Mouse (Mus musculus): ENCODE data around the gene Gosr2. TPM values are rescaled to one million over a fixed set of nuclear protein-coding genes. Genes with fewer than 3 reads are reported as not detected.
"Not testable (repeated sequence)": the region's sequence is repeated elsewhere in the genome, so short reads cannot be mapped to it uniquely, and the experiment has no call there.

Gosr2 gene
- polyA plus RNA-seq, 1 experiment from 2014 or later = 95.6 TPM

GRCm38 (mm10) chr11:103696851-103697564, 690 bp downstream of the Gosr2 start:
- ATAC-seq = no peak; the same call in 1 of the 2 replicates
- Histone ChIP-seq H3K36me3 (ENCODE audit: control insufficient read depth, insufficient read depth, low read length) (no peaks in the 10 kb centered on the region), H3K9ac (ENCODE audit: low read depth, low read length) (peak overlapping the region; percentile 88), H3K9me3 (ENCODE audit: control insufficient read depth, low read length) (no peaks in the 10 kb centered on the region), H3K27ac (ENCODE audit: low read depth, low read length) (peak overlapping the region; percentile 98), H3K4me1 (ENCODE audit: control insufficient read depth, insufficient read depth, low read depth, low read length) (peaks cover 7% of the 10 kb centered on the region), H3K27me3 (replicated peaks; ENCODE audit: control insufficient read depth, insufficient read depth, low read length) (no peaks in the 10 kb centered on the region), H3K4me3 (ENCODE audit: low read length) (peak overlapping the region; percentile 81), H3K4me2 (ENCODE audit: low read length) (peak overlapping the region; percentile 67)
- under 1% methylated on average over 17 of the region's 18 CpGs for WGBS

- H3K27ac ChIP-seq (ENCODE audit: low read depth, low read length) = no peak overlapping the region
- no peak for ATAC-seq
- WGBS = 54% methylated on average over 1 of the region's 1 CpGs
- H3K9ac ChIP-seq (ENCODE audit: low read depth, low read length) = no peak overlapping the region
- no peak overlapping the region for H3K4me3 ChIP-seq (ENCODE audit: low read length)
- peaks cover 3% of the 10 kb centered on the region for H3K4me1 ChIP-seq (ENCODE audit: control insufficient read depth, insufficient read depth, low read depth, low read length)
- no peak overlapping the region for H3K4me2 ChIP-seq (ENCODE audit: low read length)
- no peaks in the 10 kb centered on the region for H3K9me3 ChIP-seq (ENCODE audit: control insufficient read depth, low read length)
- no peaks in the 10 kb centered on the region for H3K36me3 ChIP-seq (ENCODE audit: control insufficient read depth, insufficient read depth, low read length)
- H3K27me3 ChIP-seq (replicated peaks; ENCODE audit: control insufficient read depth, insufficient read depth, low read length) = no peaks in the 10 kb centered on the region
Observed at GRCm38 (mm10) chr11:103693241-103693640, 4.5 kb downstream of the Gosr2 start.

GRCm38 (mm10) chr11:103691036-103691435, 6.7 kb downstream of the Gosr2 start:
- Histone ChIP-seq H3K4me3 (ENCODE audit: low read length) (no peak overlapping the region), H3K4me1 (ENCODE audit: control insufficient read depth, insufficient read depth, low read depth, low read length) (no peaks in the 10 kb centered on the region; the same call in 1 of the 2 replicates), H3K36me3 (ENCODE audit: control insufficient read depth, insufficient read depth, low read length) (peaks cover 10% of the 10 kb centered on the region; the same call in 1 of the 2 replicates), H3K27ac (ENCODE audit: low read depth, low read length) (no peak overlapping the region), H3K4me2 (ENCODE audit: low read length) (no peak overlapping the region), H3K9ac (ENCODE audit: low read depth, low read length) (no peak overlapping the region), H3K9me3 (ENCODE audit: control insufficient read depth, low read length) (no peaks in the 10 kb centered on the region), H3K27me3 (replicated peaks; ENCODE audit: control insufficient read depth, insufficient read depth, low read length) (no peaks in the 10 kb centered on the region)
- 82% methylated on average over 1 of the region's 1 CpGs for WGBS
- no peak for ATAC-seq

GRCm38 (mm10) chr11:103688980-103689378, 8.7 kb downstream of the Gosr2 start:
- 31% methylated on average over 3 of the region's 3 CpGs for WGBS
- no peak for ATAC-seq
- H3K27ac ChIP-seq (ENCODE audit: low read depth, low read length) = no peak overlapping the region
- H3K9me3 ChIP-seq (ENCODE audit: control insufficient read depth, low read length) = no peaks in the 10 kb centered on the region
- H3K4me1 ChIP-seq (ENCODE audit: control insufficient read depth, insufficient read depth, low read depth, low read length) = no peaks in the 10 kb centered on the region; the same call in 1 of the 2 replicates
- H3K4me2 ChIP-seq (ENCODE audit: low read length) = no peak overlapping the region
- H3K36me3 ChIP-seq (ENCODE audit: control insufficient read depth, insufficient read depth, low read length) = peaks cover 26% of the 10 kb centered on the region
- no peak overlapping the region for H3K9ac ChIP-seq (ENCODE audit: low read depth, low read length)
- H3K27me3 ChIP-seq (replicated peaks; ENCODE audit: control insufficient read depth, insufficient read depth, low read length) = no peaks in the 10 kb centered on the region
- H3K4me3 ChIP-seq (ENCODE audit: low read length) = no peak overlapping the region

GRCm38 (mm10) chr11:103688271-103688979, 9.3 kb downstream of the Gosr2 start:
- no peak overlapping the region for H3K9ac ChIP-seq (ENCODE audit: low read depth, low read length)
- H3K4me3 ChIP-seq (ENCODE audit: low read length) = no peak overlapping the region
- no peak overlapping the region for H3K27ac ChIP-seq (ENCODE audit: low read depth, low read length)
- H3K4me2 ChIP-seq (ENCODE audit: low read length) = no peak overlapping the region
- no peaks in the 10 kb centered on the region for H3K27me3 ChIP-seq (replicated peaks; ENCODE audit: control insufficient read depth, insufficient read depth, low read length)
- ATAC-seq = no peak
- WGBS = 64% methylated on average over 6 of the region's 6 CpGs
- H3K9me3 ChIP-seq (ENCODE audit: control insufficient read depth, low read length) = no peaks in the 10 kb centered on the region
- H3K4me1 ChIP-seq (ENCODE audit: control insufficient read depth, insufficient read depth, low read depth, low read length) = no peaks in the 10 kb centered on the region; the same call in 1 of the 2 replicates
- peaks cover 29% of the 10 kb centered on the region for H3K36me3 ChIP-seq (ENCODE audit: control insufficient read depth, insufficient read depth, low read length)

- Histone ChIP-seq H3K9ac (ENCODE audit: low read depth, low read length) (no peak overlapping the region), H3K36me3 (ENCODE audit: control insufficient read depth, insufficient read depth, low read length) (peaks cover 41% of the 10 kb centered on the region)
Observed at GRCm38 (mm10) chr11:103686706-103687105, 11.0 kb downstream of the Gosr2 start.

GRCm38 (mm10) chr11:103685261-103685736, 12.4 kb downstream of the Gosr2 start:
- H3K27ac ChIP-seq (ENCODE audit: low read depth, low read length) = no peak overlapping the region
- H3K4me3 ChIP-seq (ENCODE audit: low read length) = no peak overlapping the region
- 61% methylated on average over 7 of the region's 7 CpGs for WGBS
- H3K4me2 ChIP-seq (ENCODE audit: low read length) = no peak overlapping the region
- peak; percentile 42; the same call in 1 of the 2 replicates for ATAC-seq
- no peak overlapping the region for H3K9ac ChIP-seq (ENCODE audit: low read depth, low read length)
- no peaks in the 10 kb centered on the region for H3K9me3 ChIP-seq (ENCODE audit: control insufficient read depth, low read length)
- no peaks in the 10 kb centered on the region; the same call in 1 of the 2 replicates for H3K4me1 ChIP-seq (ENCODE audit: control insufficient read depth, insufficient read depth, low read depth, low read length)
- H3K36me3 ChIP-seq (ENCODE audit: control insufficient read depth, insufficient read depth, low read length) = peaks cover 46% of the 10 kb centered on the region
- no peaks in the 10 kb centered on the region for H3K27me3 ChIP-seq (replicated peaks; ENCODE audit: control insufficient read depth, insufficient read depth, low read length)

More at GRCm38 (mm10) chr11:103686706-103687105, 11.0 kb downstream of the Gosr2 start:
- Histone ChIP-seq H3K4me3 (ENCODE audit: low read length) (no peak overlapping the region), H3K27ac (ENCODE audit: low read depth, low read length) (no peak overlapping the region), H3K4me1 (ENCODE audit: control insufficient read depth, insufficient read depth, low read depth, low read length) (no peaks in the 10 kb centered on the region; the same call in 1 of the 2 replicates), H3K4me2 (ENCODE audit: low read length) (no peak overlapping the region), H3K27me3 (replicated peaks; ENCODE audit: control insufficient read depth, insufficient read depth, low read length) (no peaks in the 10 kb centered on the region), H3K9me3 (ENCODE audit: control insufficient read depth, low read length) (no peaks in the 10 kb centered on the region)
- WGBS = 92% methylated on average over 6 of the region's 6 CpGs
- no peak for ATAC-seq

- Histone ChIP-seq H3K9ac (ENCODE audit: low read depth, low read length) (no peak overlapping the region), H3K27me3 (replicated peaks; ENCODE audit: control insufficient read depth, insufficient read depth, low read length) (no peaks in the 10 kb centered on the region), H3K36me3 (ENCODE audit: control insufficient read depth, insufficient read depth, low read length) (peaks cover 56% of the 10 kb centered on the region), H3K9me3 (ENCODE audit: control insufficient read depth, low read length) (no peaks in the 10 kb centered on the region), H3K27ac (ENCODE audit: low read depth, low read length) (no peak overlapping the region), H3K4me1 (ENCODE audit: control insufficient read depth, insufficient read depth, low read depth, low read length) (no peaks in the 10 kb centered on the region), H3K4me3 (ENCODE audit: low read length) (no peak overlapping the region), H3K4me2 (ENCODE audit: low read length) (no peak overlapping the region)
- no peak for ATAC-seq
- 91% methylated on average over 11 of the region's 11 CpGs for WGBS
Observed at GRCm38 (mm10) chr11:103683667-103684334, 13.9 kb downstream of the Gosr2 start.

GRCm38 (mm10) chr11:103677042-103677441, 20.7 kb downstream of the Gosr2 start:
- not testable (repeated sequence) for H3K4me3 ChIP-seq (ENCODE audit: low read length); ATAC-seq; H3K4me2 ChIP-seq (ENCODE audit: low read length); H3K27ac ChIP-seq (ENCODE audit: low read depth, low read length); H3K9me3 ChIP-seq (ENCODE audit: control insufficient read depth, low read length); H3K27me3 ChIP-seq (replicated peaks; ENCODE audit: control insufficient read depth, insufficient read depth, low read length); H3K4me1 ChIP-seq (ENCODE audit: control insufficient read depth, insufficient read depth, low read depth, low read length); H3K9ac ChIP-seq (ENCODE audit: low read depth, low read length)
- H3K36me3 ChIP-seq (ENCODE audit: control insufficient read depth, insufficient read depth, low read length) = peaks cover 26% of the 10 kb centered on the region
- WGBS = 36% methylated on average over 2 of the region's 2 CpGs
